Mouse (Mus musculus) E14TG2a.4 (cell line): ENCODE measurements around the gene Larp6.

Experiments used
- CTCF ChIP-seq: conservative IDR thresholded peaks from 2 replicates; pipeline ENCODE4 v1.5.1; 2014; ENCODE audit warnings: low read length
- NANOG ChIP-seq: IDR thresholded peaks from 2 replicates; pipeline ENCODE4 v1.6.1; 2014; ENCODE audit warnings: borderline replicate concordance, low read length, mixed read lengths
- POU5F1 ChIP-seq: IDR thresholded peaks from 2 replicates; pipeline ENCODE4 v1.6.1; 2014; ENCODE audit warnings: low read length, borderline replicate concordance

- TF ChIP-seq CTCF (no peak), NANOG (no peak), POU5F1 (no peak)
Measured at GRCm38 (mm10) chr9:60769711-60770111, 56.9 kb downstream of the Larp6 start.
